Comparison of ENCODE assay signal across 16 mouse cellular contexts in the genomic region with DNA sequence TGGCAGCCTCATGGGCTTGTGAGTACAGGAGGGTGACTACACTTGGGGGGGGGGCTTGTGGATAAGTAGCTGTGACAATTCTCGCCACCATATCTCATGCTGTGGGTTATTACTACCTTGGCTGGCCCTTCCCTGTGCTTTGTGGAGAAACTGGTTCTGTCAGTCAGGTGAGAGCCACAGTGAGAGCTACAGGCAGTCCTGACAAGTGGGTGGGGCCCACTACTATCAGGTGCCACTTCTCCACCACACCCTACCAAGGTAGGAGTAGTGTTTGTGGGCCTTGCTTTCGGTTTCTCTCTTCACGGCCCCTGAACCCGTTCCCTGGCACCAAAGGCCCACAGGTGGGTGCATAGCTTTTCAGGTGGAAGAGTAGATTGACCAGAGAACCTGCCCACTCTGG. TPM values are rescaled to one million over a fixed set of nuclear protein-coding genes. Genes with fewer than 3 reads are reported as not detected.
DNase-seq lines count a peak whose midpoint lies in the region; ATAC-seq lines count a peak whose summit lies in the region.
"Had no signal": no experiment of that assay in that cellular context is flagged by ENCODE, and none has a peak within 500 bp of the region (broad histone marks: within the 10 kb centered on the region; RNA-seq: fewer than 3 reads in every experiment).

No protein-coding gene starts in this region.

- H3K27ac ChIP-seq in limb, embryonic 15.5 days: peak overlapping the region; percentile 75
- H3K27ac ChIP-seq in forebrain, embryonic 10.5 days: no peak overlapping the region
- H3K27ac ChIP-seq: forebrain, embryonic 12.5 days; hindbrain, embryonic 10.5 days; layer of hippocampus, adult 2 months; midbrain, embryonic 15.5 days had no signal

- WGBS in limb, embryonic 15.5 days: 70% methylated on average over 4 of the region's 4 CpGs
- WGBS in forebrain, embryonic 10.5 days: 85% methylated on average over 4 of the region's 4 CpGs

- H3K4me3 ChIP-seq in limb, embryonic 15.5 days: no peak overlapping the region
- no peak overlapping the region for H3K4me3 ChIP-seq in forebrain, embryonic 10.5 days
- H3K4me3 ChIP-seq: forebrain, embryonic 12.5 days; hindbrain, embryonic 10.5 days; layer of hippocampus, adult 2 months; midbrain, embryonic 15.5 days had no signal

- H3K36me3 ChIP-seq in limb, embryonic 15.5 days: peaks cover 8% of the 10 kb centered on the region
- H3K36me3 ChIP-seq in forebrain, embryonic 10.5 days (replicated peaks): no peaks in the 10 kb centered on the region
- H3K36me3 ChIP-seq: forebrain, embryonic 12.5 days; hindbrain, embryonic 10.5 days; midbrain, embryonic 15.5 days had no signal

- no peak overlapping the region for H3K9ac ChIP-seq in limb, embryonic 15.5 days
- H3K9ac ChIP-seq: forebrain, embryonic 12.5 days; liver, postnatal 0 days; midbrain, embryonic 15.5 days had no signal

- peaks cover 8% of the 10 kb centered on the region; the same call in 1 of the 2 replicates for H3K4me1 ChIP-seq in limb, embryonic 15.5 days
- peaks cover 11% of the 10 kb centered on the region for H3K4me1 ChIP-seq in forebrain, embryonic 10.5 days
- H3K4me1 ChIP-seq: midbrain, embryonic 15.5 days had no signal

- no peak overlapping the region for H3K4me2 ChIP-seq in limb, embryonic 15.5 days
- H3K4me2 ChIP-seq: forebrain, embryonic 12.5 days; midbrain, embryonic 15.5 days had no signal

- H3K27me3 ChIP-seq in limb, embryonic 15.5 days: no peaks in the 10 kb centered on the region
- no peaks in the 10 kb centered on the region for H3K27me3 ChIP-seq in forebrain, embryonic 10.5 days (ENCODE audit: poor library complexity, severe bottlenecking)
- H3K27me3 ChIP-seq: forebrain, embryonic 12.5 days; midbrain, embryonic 15.5 days had no signal

- DNase-seq in kidney, adult 11 months: peak; percentile 44
- no peak for DNase-seq in kidney, postnatal 14 days
- peak; percentile 50 for DNase-seq in induced T-regulatory cell, adult 2 months (ENCODE audit: low read depth)
- DNase-seq in lung, postnatal 4 days: peak; percentile 65 to 85
- DNase-seq in Muller cell, postnatal 12 days (ENCODE audit: inconsistent ontology term): no peak
- DNase-seq in cerebellum, postnatal 4 days (ENCODE audit: low spot score in 2 of 2): no peak
- DNase-seq in forebrain, embryonic 10.5 days (ENCODE audit: extremely low spot score, low spot score): no peak
- DNase-seq: cerebellum, adult 18-20 months; left cerebral cortex, postnatal 4 days; liver, postnatal 0 days had no signal

- no peaks in the 10 kb centered on the region for H3K9me3 ChIP-seq in limb, embryonic 15.5 days
- no peaks in the 10 kb centered on the region for H3K9me3 ChIP-seq in forebrain, embryonic 10.5 days
- H3K9me3 ChIP-seq: forebrain, embryonic 12.5 days; hindbrain, embryonic 10.5 days; midbrain, embryonic 15.5 days had no signal

- peak; percentile 46; the same call in 1 of the 2 replicates for ATAC-seq in limb, embryonic 15.5 days (ENCODE audit: insufficient number of reproducible peaks, low FRiP score, low TSS enrichment, low read depth)
- ATAC-seq: liver, postnatal 0 days; midbrain, embryonic 15.5 days had no signal

RNA-seq across cellular contexts. Expression of a gene that starts 32.9 kb away (rescaled TPM):
- 63.2 and 66.8 TPM in 2 replicates for polyA plus RNA-seq in limb, embryonic 15.5 days (2015; fragmentation: Nextera tagmentation; extraction: Ambion mirVana)
- 8.9 and 9.4 TPM in 2 replicates for polyA plus RNA-seq in forebrain, embryonic 10.5 days (2016; fragmentation: Nextera tagmentation; extraction: Ambion mirVana)

RNA-seq across cellular contexts. Expression of a gene that starts 38.2 kb away (rescaled TPM):
- polyA plus RNA-seq in limb, embryonic 15.5 days (2015; fragmentation: Nextera tagmentation; extraction: Ambion mirVana): 5.0 and 7.3 TPM in 2 replicates
- polyA plus RNA-seq in forebrain, embryonic 10.5 days (2016; fragmentation: Nextera tagmentation; extraction: Ambion mirVana): 0.09 and 0.15 TPM in 2 replicates

RNA-seq across cellular contexts. Expression of a gene that starts 43.0 kb away (rescaled TPM):
- not detected in 2 replicates for polyA plus RNA-seq in limb, embryonic 15.5 days (2015; fragmentation: Nextera tagmentation; extraction: Ambion mirVana)
- polyA plus RNA-seq in forebrain, embryonic 10.5 days (2016; fragmentation: Nextera tagmentation; extraction: Ambion mirVana): not detected in 2 replicates
- polyA plus RNA-seq: forebrain, embryonic 12.5 days; hindbrain, embryonic 10.5 days; liver, postnatal 0 days; midbrain, embryonic 15.5 days; neural tube, embryonic 11.5 days had no signal

Comparison
In these comparisons a context has a peak if more than half of its experiments do, and no peak if none do; other contexts are left out.
1. DNase-seq: peak in kidney, adult 11 months (single experiment), induced T-regulatory cell, adult 2 months (single experiment) and lung, postnatal 4 days (2 of 2); none in kidney, postnatal 14 days (single experiment), Muller cell, postnatal 12 days (single experiment), cerebellum, postnatal 4 days (0 of 2) and forebrain, embryonic 10.5 days (single experiment).